ENCODE assay signal across 8 mouse cellular contexts in genomic region chr3:45378145-45378544, GRCm38 (mm10). TPM values are rescaled to one million over a fixed set of nuclear protein-coding genes. Genes with fewer than 3 reads are reported as not detected.
DNase-seq lines count a peak whose midpoint lies in the region; ATAC-seq lines count a peak whose summit lies in the region.

TSS of gene Pcdh10 (plus strand) at chr3:45378398.

- H3K27ac ChIP-seq in liver, embryonic 16.5 days (ENCODE audit: low read length), result no peak within 1 kb of the TSS
- peak within 1 kb of the TSS; percentile 93 for H3K27ac ChIP-seq in neural tube, embryonic 15.5 days (replicated peaks)

- peak; percentile 74 for DNase-seq in NIH3T3 (ENCODE audit: low read depth)
- DNase-seq in cerebellum, adult 8-10 months, result peak; percentile 94
- peak; percentile 94 for DNase-seq in heart, postnatal 4 days
- peak; percentile 98 to 99 for DNase-seq in layer of hippocampus, adult 18-20 months (ENCODE audit: low spot score in 2 of 2)
- peak; percentile 84 for DNase-seq in urinary bladder, postnatal 25 days (ENCODE audit: low spot score)

- peak within 1 kb of the TSS; percentile 63 for H3K4me2 ChIP-seq in liver, embryonic 16.5 days (ENCODE audit: low read depth, low read length)
- H3K4me2 ChIP-seq in neural tube, embryonic 15.5 days, result peak within 1 kb of the TSS; percentile 91

- peak within 1 kb of the TSS; percentile 42 for H3K4me3 ChIP-seq in liver, embryonic 16.5 days (ENCODE audit: low read depth, low read length)
- H3K4me3 ChIP-seq in neural tube, embryonic 15.5 days (replicated peaks), result peak within 1 kb of the TSS; percentile 70

- H3K36me3 ChIP-seq in liver, embryonic 16.5 days (ENCODE audit: control insufficient read depth, insufficient read depth), result no peaks in the 10 kb centered on the region
- H3K36me3 ChIP-seq in neural tube, embryonic 15.5 days, result no peaks in the 10 kb centered on the region

- peaks cover 69% of the 10 kb centered on the region for H3K27me3 ChIP-seq in liver, embryonic 16.5 days (ENCODE audit: control insufficient read depth, insufficient read depth, low read depth, low read length)
- H3K27me3 ChIP-seq in neural tube, embryonic 15.5 days (replicated peaks), result no peaks in the 10 kb centered on the region

- H3K4me1 ChIP-seq in liver, embryonic 16.5 days (ENCODE audit: control insufficient read depth, low read depth, low read length), result peaks cover 3% of the 10 kb centered on the region
- peaks cover 16% of the 10 kb centered on the region; the same call in 1 of the 2 replicates for H3K4me1 ChIP-seq in neural tube, embryonic 15.5 days

- peak; percentile 72 for ATAC-seq in frontal cortex, adult (ENCODE audit: low TSS enrichment)
- peak; percentile 83 for ATAC-seq in liver, embryonic 16.5 days (ENCODE audit: low read depth)
- ATAC-seq in neural tube, embryonic 15.5 days (ENCODE audit: low FRiP score), result peak; percentile 89

- WGBS in liver, embryonic 16.5 days (ENCODE audit: insufficient replicate concordance), result under 1% methylated on average over 26 of the region's 26 CpGs
- WGBS in neural tube, embryonic 15.5 days, result under 1% methylated on average over 26 of the region's 26 CpGs

- H3K9ac ChIP-seq in liver, embryonic 16.5 days (ENCODE audit: low read depth, low read length), result no peak within 1 kb of the TSS
- peak within 1 kb of the TSS; percentile 82 for H3K9ac ChIP-seq in neural tube, embryonic 15.5 days (replicated peaks)

- H3K9me3 ChIP-seq in liver, embryonic 16.5 days (replicated peaks; ENCODE audit: control insufficient read depth, low read length), result no peaks in the 10 kb centered on the region
- H3K9me3 ChIP-seq in neural tube, embryonic 15.5 days (replicated peaks), result no peaks in the 10 kb centered on the region

RNA-seq across cellular contexts. Expression of gene Pcdh10, which starts in this region (rescaled TPM):
- total RNA-seq in heart, postnatal 4 days (2021), result under 1 TPM; 0.07 to 0.24 TPM
- 10 to 100 TPM; 88.9 to 97.6 TPM for total RNA-seq in layer of hippocampus, adult 18-20 months (2021)
- not detected in 2 replicates for polyA plus RNA-seq in liver, embryonic 16.5 days (2015; fragmentation: Nextera tagmentation; extraction: Ambion mirVana)
- polyA plus RNA-seq in neural tube, embryonic 15.5 days (2015; fragmentation: Nextera tagmentation; extraction: Ambion mirVana), result 13.6 and 19.8 TPM in 2 replicates

Comparison
In these comparisons a context has a peak if more than half of its experiments do, and no peak if none do; other contexts are left out.
1. RNA of gene Pcdh10 (total RNA-seq): 88.9 to 97.6 TPM in layer of hippocampus, adult 18-20 months; 0.07 to 0.24 TPM in heart, postnatal 4 days; every median in the first group is over 10 times any median in the second.
2. RNA of gene Pcdh10 (polyA plus RNA-seq): 13.6 to 19.8 TPM in neural tube, embryonic 15.5 days; not detected in liver, embryonic 16.5 days; every median in the first group is over 10 times any median in the second.
3. Peak in DNase-seq in heart, postnatal 4 days; RNA of the gene not detected or under 1 TPM.
4. Peak in ATAC-seq, H3K4me3 ChIP-seq and H3K4me2 ChIP-seq in liver, embryonic 16.5 days; RNA of the gene not detected or under 1 TPM.
5. Peak in every context shown above with its lines, with median percentiles within 50 percentile points of each other: DNase-seq and ATAC-seq.